Mouse (Mus musculus): ENCODE results near the gene Tacr2. TPM values are rescaled to one million over a fixed set of nuclear protein-coding genes. Genes with fewer than 3 reads are reported as not detected.

Gene Tacr2
- polyA plus RNA-seq (2015; fragmentation: Nextera tagmentation; extraction: Ambion mirVana), result not detected in 2 replicates

GRCm38 (mm10) chr10:62252000-62252488 is at the start of gene Tacr2:
Tacr2 (plus strand) TSS chr10:62252438.
- H3K36me3 ChIP-seq, result no peaks in the 10 kb centered on the region
- H3K27me3 ChIP-seq, result no peaks in the 10 kb centered on the region
- 56% methylated on average over 12 of the region's 12 CpGs for WGBS
- H3K9me3 ChIP-seq, result no peaks in the 10 kb centered on the region
- no peak within 1 kb of the TSS for H3K9ac ChIP-seq (replicated peaks)
- ATAC-seq (replicated peaks), result no peak
- no peak within 1 kb of the TSS for H3K4me3 ChIP-seq
- H3K4me2 ChIP-seq (replicated peaks), result no peak within 1 kb of the TSS
- 0 out of 2 replicates have a peak, but pooled peaks cover 2% of the 10 kb centered on the region for H3K4me1 ChIP-seq
- no peak within 1 kb of the TSS for H3K27ac ChIP-seq (replicated peaks)

- no peaks in the 10 kb centered on the region for H3K9me3 ChIP-seq
- ATAC-seq (replicated peaks), result no peak
- H3K4me1 ChIP-seq, result no peaks in the 10 kb centered on the region
- no peak overlapping the region for H3K4me3 ChIP-seq
- 77% methylated on average over 6 of the region's 6 CpGs for WGBS
- H3K27ac ChIP-seq (replicated peaks), result no peak overlapping the region
- no peak overlapping the region for H3K4me2 ChIP-seq (replicated peaks)
- no peak overlapping the region for H3K9ac ChIP-seq (replicated peaks)
- no peaks in the 10 kb centered on the region for H3K36me3 ChIP-seq
- no peaks in the 10 kb centered on the region for H3K27me3 ChIP-seq
These were observed 49.7 kb upstream of the Tacr2 start for GRCm38 (mm10) chr10:62202574-62202973.

GRCm38 (mm10) chr10:62208241-62208896 is 43.9 kb upstream of the Tacr2 start:
- Histone ChIP-seq H3K4me1 (no peaks in the 10 kb centered on the region), H3K4me3 (no peak overlapping the region), H3K4me2 (replicated peaks) (no peak overlapping the region), H3K9ac (replicated peaks) (no peak overlapping the region), H3K36me3 (no peaks in the 10 kb centered on the region), H3K27me3 (no peaks in the 10 kb centered on the region), H3K9me3 (no peaks in the 10 kb centered on the region), H3K27ac (replicated peaks) (no peak overlapping the region)
- ATAC-seq (replicated peaks), result no peak
- 80% methylated on average over 10 of the region's 10 CpGs for WGBS

DNA sequence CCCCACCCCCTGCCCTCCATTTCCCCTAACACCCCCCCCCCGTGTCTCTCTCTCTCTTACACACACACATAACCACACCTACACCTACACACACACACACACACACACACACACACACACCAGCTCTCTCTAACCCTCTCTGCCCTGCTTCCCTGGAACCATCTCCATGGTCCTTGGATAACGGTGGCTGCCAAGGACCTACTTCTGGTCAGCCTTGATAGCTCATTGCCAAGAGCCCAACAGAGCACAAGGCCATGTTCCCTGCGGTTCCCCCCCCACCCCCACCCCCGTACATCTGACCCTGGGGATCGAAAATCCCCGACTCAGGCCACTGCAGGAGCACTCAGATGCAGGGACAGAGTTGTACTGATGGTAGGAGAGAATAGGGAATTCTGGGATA is 40.9 kb upstream of the Tacr2 start:
- H3K4me2 ChIP-seq (replicated peaks), result no peak overlapping the region
- H3K27ac ChIP-seq (replicated peaks), result no peak overlapping the region
- no peak overlapping the region for H3K4me3 ChIP-seq
- H3K9me3 ChIP-seq, result no peaks in the 10 kb centered on the region
- no peak overlapping the region for H3K9ac ChIP-seq (replicated peaks)
- H3K36me3 ChIP-seq, result no peaks in the 10 kb centered on the region
- no peak for ATAC-seq (replicated peaks)
- 82% methylated on average over 5 of the region's 6 CpGs for WGBS
- H3K27me3 ChIP-seq, result no peaks in the 10 kb centered on the region
- H3K4me1 ChIP-seq, result no peaks in the 10 kb centered on the region

GRCm38 (mm10) chr10:62215169-62215616 is 37.0 kb upstream of the Tacr2 start:
- 51% methylated on average over 5 of the region's 5 CpGs for WGBS
- Histone ChIP-seq H3K9ac (replicated peaks) (no peak overlapping the region), H3K27me3 (no peaks in the 10 kb centered on the region), H3K9me3 (no peaks in the 10 kb centered on the region), H3K4me3 (no peak overlapping the region), H3K36me3 (no peaks in the 10 kb centered on the region), H3K27ac (replicated peaks) (no peak overlapping the region), H3K4me2 (replicated peaks) (no peak overlapping the region), H3K4me1 (no peaks in the 10 kb centered on the region)
- no peak for ATAC-seq (replicated peaks)

GRCm38 (mm10) chr10:62215633-62216032 is 36.6 kb upstream of the Tacr2 start:
- Histone ChIP-seq H3K27me3 (no peaks in the 10 kb centered on the region), H3K9me3 (no peaks in the 10 kb centered on the region), H3K9ac (replicated peaks) (no peak overlapping the region), H3K27ac (replicated peaks) (no peak overlapping the region), H3K4me1 (no peaks in the 10 kb centered on the region), H3K36me3 (no peaks in the 10 kb centered on the region), H3K4me2 (replicated peaks) (no peak overlapping the region), H3K4me3 (no peak overlapping the region)
- 95% methylated on average over 8 of the region's 8 CpGs for WGBS
- no peak for ATAC-seq (replicated peaks)

GRCm38 (mm10) chr10:62216595-62216994 is 35.6 kb upstream of the Tacr2 start:
- Histone ChIP-seq H3K9me3 (no peaks in the 10 kb centered on the region), H3K4me3 (no peak overlapping the region), H3K4me1 (no peaks in the 10 kb centered on the region), H3K27me3 (no peaks in the 10 kb centered on the region), H3K27ac (replicated peaks) (no peak overlapping the region), H3K36me3 (no peaks in the 10 kb centered on the region), H3K4me2 (replicated peaks) (no peak overlapping the region), H3K9ac (replicated peaks) (no peak overlapping the region)
- ATAC-seq (replicated peaks), result no peak
- 59% methylated on average over 5 of the region's 5 CpGs for WGBS

- no peak overlapping the region for H3K4me2 ChIP-seq (replicated peaks)
- ATAC-seq (replicated peaks), result no peak
- WGBS, result 37% methylated on average over 8 of the region's 8 CpGs
- H3K9me3 ChIP-seq, result no peaks in the 10 kb centered on the region
- no peak overlapping the region for H3K9ac ChIP-seq (replicated peaks)
- H3K36me3 ChIP-seq, result no peaks in the 10 kb centered on the region
- H3K4me3 ChIP-seq, result no peak overlapping the region
- H3K27me3 ChIP-seq, result no peaks in the 10 kb centered on the region
- H3K27ac ChIP-seq (replicated peaks), result no peak overlapping the region
- no peaks in the 10 kb centered on the region for H3K4me1 ChIP-seq
These were observed 35.0 kb upstream of the Tacr2 start for GRCm38 (mm10) chr10:62217196-62217595.

- Histone ChIP-seq H3K4me2 (replicated peaks) (no peak overlapping the region), H3K4me1 (no peaks in the 10 kb centered on the region), H3K27me3 (no peaks in the 10 kb centered on the region), H3K36me3 (no peaks in the 10 kb centered on the region), H3K27ac (replicated peaks) (no peak overlapping the region), H3K9me3 (no peaks in the 10 kb centered on the region), H3K4me3 (no peak overlapping the region), H3K9ac (replicated peaks) (no peak overlapping the region)
- WGBS, result 91% methylated on average over 19 of the region's 19 CpGs
- no peak for ATAC-seq (replicated peaks)
These were observed 34.0 kb upstream of the Tacr2 start for GRCm38 (mm10) chr10:62218044-62218788.

- H3K27ac ChIP-seq (replicated peaks), result no peak overlapping the region
- WGBS, result 79% methylated on average over 7 of the region's 7 CpGs
- no peak overlapping the region for H3K4me2 ChIP-seq (replicated peaks)
- no peaks in the 10 kb centered on the region for H3K9me3 ChIP-seq
- no peak overlapping the region for H3K4me3 ChIP-seq
- H3K9ac ChIP-seq (replicated peaks), result no peak overlapping the region
- no peak for ATAC-seq (replicated peaks)
- H3K27me3 ChIP-seq, result no peaks in the 10 kb centered on the region
- no peaks in the 10 kb centered on the region for H3K4me1 ChIP-seq
- no peaks in the 10 kb centered on the region for H3K36me3 ChIP-seq
These were observed 33.5 kb upstream of the Tacr2 start for GRCm38 (mm10) chr10:62218789-62219172.

GRCm38 (mm10) chr10:62220732-62221514 is 31.3 kb upstream of the Tacr2 start:
- no peaks in the 10 kb centered on the region for H3K4me1 ChIP-seq
- no peaks in the 10 kb centered on the region for H3K27me3 ChIP-seq
- H3K36me3 ChIP-seq, result no peaks in the 10 kb centered on the region
- H3K27ac ChIP-seq (replicated peaks), result no peak overlapping the region
- no peaks in the 10 kb centered on the region for H3K9me3 ChIP-seq
- WGBS, result 79% methylated on average over 8 of the region's 8 CpGs
- no peak overlapping the region for H3K9ac ChIP-seq (replicated peaks)
- H3K4me3 ChIP-seq, result no peak overlapping the region
- H3K4me2 ChIP-seq (replicated peaks), result no peak overlapping the region
- ATAC-seq (replicated peaks), result no peak

- Histone ChIP-seq H3K4me2 (replicated peaks) (no peak overlapping the region), H3K9me3 (no peaks in the 10 kb centered on the region), H3K9ac (replicated peaks) (no peak overlapping the region), H3K36me3 (no peaks in the 10 kb centered on the region), H3K27me3 (no peaks in the 10 kb centered on the region), H3K4me3 (no peak overlapping the region), H3K4me1 (no peaks in the 10 kb centered on the region), H3K27ac (replicated peaks) (no peak overlapping the region)
- 88% methylated on average over 2 of the region's 2 CpGs for WGBS
- no peak for ATAC-seq (replicated peaks)
These were observed 30.6 kb upstream of the Tacr2 start for GRCm38 (mm10) chr10:62221647-62222046.
